Mouse (Mus musculus) kidney, embryonic 15.5 days (tissue): ENCODE results near the gene Smok3a. TPM values are rescaled to one million over a fixed set of nuclear protein-coding genes. Genes with fewer than 3 reads are reported as not detected.
"Not testable (repeated sequence)": the region's sequence is repeated elsewhere in the genome, so short reads cannot be mapped to it uniquely, and the experiment has no call there.

Experiments used
- ATAC-seq: fragments of 200-750 bp; cut with Nextera tagmentation; replicated peaks from 2 replicates; pipeline ENCODE4 v1.8.0; 2017; ENCODE audit warnings: moderate TSS enrichment; ENCODE audit not compliant: low FRiP score
- H3K27ac ChIP-seq: fragments of 300-500 bp; sonication (generic); 2 replicates; pipeline ENCODE4 v1.5.1; 2015; ENCODE audit warnings: mild to moderate bottlenecking, inconsistent platforms
- H3K27me3 ChIP-seq: fragments of 300-500 bp; sonication (generic); 2 replicates; pipeline ENCODE4 v1.6.1; 2015; ENCODE audit warnings: inconsistent platforms
- H3K36me3 ChIP-seq: fragments of 300-500 bp; sonication (generic); 2 replicates; pipeline ENCODE4 v1.6.1; 2015; ENCODE audit warnings: inconsistent platforms
- H3K4me1 ChIP-seq: fragments of 300-500 bp; sonication (generic); 2 replicates; pipeline ENCODE4 v1.6.1; 2015; ENCODE audit warnings: inconsistent platforms
- H3K4me2 ChIP-seq: fragments of 300-500 bp; sonication (generic); 2 replicates; pipeline ENCODE4 v1.6.1; 2015; ENCODE audit warnings: moderate library complexity, mild to moderate bottlenecking, inconsistent platforms
- H3K4me3 ChIP-seq: fragments of 300-500 bp; sonication (generic); replicated peaks from 2 replicates; pipeline ENCODE4 v1.5.1; 2015; ENCODE audit warnings: mild to moderate bottlenecking, inconsistent platforms
- H3K9ac ChIP-seq: fragments of 300-500 bp; sonication (generic); 2 replicates; pipeline ENCODE4 v1.6.1; 2015; ENCODE audit warnings: mild to moderate bottlenecking, inconsistent platforms
- H3K9me3 ChIP-seq: fragments of 300-500 bp; sonication (generic); replicated peaks from 2 replicates; pipeline ENCODE4 v1.6.1; 2016; ENCODE audit warnings: inconsistent platforms
- WGBS: fragments of 180-500 bp; shearing (Covaris S2); methylation state at CpG from one replicate; pipeline ENCODE4 v1.1.7; 2015; ENCODE audit warnings: mixed read lengths; 5-methylcytosine and 5-hydroxymethylcytosine counted together
- polyA plus RNA-seq: library from polyadenylated mRNA; unstranded; fragments of >200 nt; fragmentation: Nextera tagmentation; extraction: Ambion mirVana; gene quantifications from 2 replicates; pipeline ENCODE4 v1.2.1, GENCODE M21; 2015

Gene Smok3a
- polyA plus RNA-seq, 1 experiment from 2014 or later = not detected

DNA sequence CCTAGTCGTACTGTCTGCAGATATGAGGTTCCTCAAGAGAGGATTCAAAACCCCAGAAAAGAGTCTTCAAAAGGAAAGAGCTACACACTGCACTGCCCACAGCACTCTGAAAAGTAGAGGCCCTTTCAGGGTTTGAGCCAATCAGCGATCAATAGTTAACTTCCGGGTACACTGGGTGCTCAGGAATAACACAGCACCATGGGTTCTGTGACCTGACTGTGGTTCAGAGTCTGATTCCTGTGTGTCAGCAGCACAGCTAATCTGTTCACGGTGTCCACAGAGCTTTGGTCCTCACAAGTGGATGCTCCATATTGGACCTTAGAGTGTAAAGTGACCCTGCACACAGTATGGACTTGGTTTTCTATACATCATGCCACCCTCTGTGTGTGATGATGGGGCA, 1.5 kb upstream of the Smok3a start:
- H3K4me3 ChIP-seq, H3K4me2 ChIP-seq, H3K27ac ChIP-seq, H3K36me3 ChIP-seq, H3K9me3 ChIP-seq, ATAC-seq, H3K9ac ChIP-seq, H3K27me3 ChIP-seq, H3K4me1 ChIP-seq: not testable (repeated sequence)
- WGBS = 77% methylated on average over 4 of the region's 4 CpGs

DNA sequence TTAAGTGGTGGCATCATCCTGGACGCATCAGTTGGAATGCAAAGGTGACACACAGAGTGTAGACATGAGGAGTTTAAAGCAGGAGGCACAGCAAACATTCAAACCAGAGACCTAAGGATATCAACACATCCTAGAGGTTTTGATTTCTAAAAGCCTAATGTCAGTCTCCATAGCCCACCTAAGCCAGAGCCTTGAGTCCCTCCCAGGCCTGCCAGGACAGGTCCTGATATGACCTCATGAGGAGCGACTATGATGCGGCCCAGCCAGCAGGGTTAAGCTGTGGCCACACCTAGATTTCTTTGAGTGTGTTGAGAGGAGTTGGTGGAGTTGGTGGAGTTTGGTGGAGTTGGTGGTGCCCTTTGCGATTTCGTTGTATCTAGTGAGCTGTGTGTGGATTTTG, 31.8 kb downstream of the Smok3a start, which contains the start of gene Smok3c:
Gene Smok3c (plus strand): TSS at position 301 of the 400 bp plus-strand sequence.
- no CpG with 5 or more reads among the region's 5 CpGs for WGBS
- not testable (repeated sequence) for H3K4me3 ChIP-seq, ATAC-seq, H3K27ac ChIP-seq, H3K9me3 ChIP-seq, H3K36me3 ChIP-seq, H3K27me3 ChIP-seq, H3K9ac ChIP-seq, H3K4me2 ChIP-seq, H3K4me1 ChIP-seq

DNA sequence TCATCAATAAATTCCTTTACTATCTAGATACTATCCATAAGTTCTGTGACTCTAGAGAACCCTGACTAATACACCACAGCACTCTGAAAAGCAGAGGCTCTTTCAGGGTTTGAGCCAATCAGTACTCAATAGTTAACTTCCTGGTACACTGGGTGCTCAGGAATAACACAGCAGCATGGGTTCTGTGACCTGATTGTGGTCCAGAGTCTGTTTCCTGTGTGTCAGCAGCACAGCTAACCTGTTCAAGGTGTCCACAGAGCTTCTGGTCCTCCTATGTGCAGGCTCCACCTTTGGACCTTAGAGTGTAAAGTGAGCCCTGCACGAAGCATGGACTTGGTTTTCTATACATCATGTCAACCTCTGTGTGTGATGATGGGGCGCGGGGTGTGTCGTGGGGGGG, 52.7 kb downstream of the Smok3a start:
- WGBS = 79% methylated on average over 4 of the region's 4 CpGs
- ATAC-seq = no peak
- no peak overlapping the region for H3K27ac ChIP-seq
- H3K9me3 ChIP-seq = no peaks in the 10 kb centered on the region
- H3K4me1 ChIP-seq = no peaks in the 10 kb centered on the region
- H3K4me2 ChIP-seq = no peak overlapping the region
- no peaks in the 10 kb centered on the region for H3K27me3 ChIP-seq
- H3K36me3 ChIP-seq = no peaks in the 10 kb centered on the region
- no peak overlapping the region for H3K9ac ChIP-seq
- H3K4me3 ChIP-seq = no peak overlapping the region

GRCm38 (mm10) chr5:138075684-138076083, 54.6 kb downstream of the Smok3a start:
- Histone ChIP-seq H3K4me1 (no peaks in the 10 kb centered on the region), H3K9me3 (no peaks in the 10 kb centered on the region), H3K9ac (no peak overlapping the region)

DNA sequence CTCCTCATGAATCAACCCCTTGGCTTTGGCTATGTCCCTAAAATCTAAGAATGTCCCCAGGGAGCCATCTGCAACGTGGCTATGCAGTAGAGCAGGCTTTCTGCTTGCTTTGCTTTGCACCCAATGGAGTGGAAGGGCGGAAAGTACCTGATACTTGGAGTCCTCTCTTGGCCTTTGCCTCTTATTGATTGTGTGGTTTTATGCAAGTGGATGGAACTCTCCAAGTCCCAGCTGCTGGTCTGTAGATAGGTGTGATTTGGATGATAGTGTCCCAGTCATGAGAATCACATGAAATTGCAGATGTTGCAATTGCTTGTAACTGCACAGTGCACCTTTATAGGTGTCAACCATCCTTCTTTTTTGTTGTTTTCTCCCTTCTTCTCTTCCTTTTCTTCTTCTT, 55.1 kb downstream of the Smok3a start:
- H3K4me2 ChIP-seq = no peak overlapping the region
- H3K4me3 ChIP-seq = no peak overlapping the region
- no peaks in the 10 kb centered on the region for H3K27me3 ChIP-seq
- H3K4me1 ChIP-seq = no peaks in the 10 kb centered on the region
- 68% methylated on average over 2 of the region's 2 CpGs for WGBS
- no peak for ATAC-seq
- no peaks in the 10 kb centered on the region for H3K9me3 ChIP-seq
- H3K27ac ChIP-seq = no peak overlapping the region
- no peak overlapping the region for H3K9ac ChIP-seq
- no peaks in the 10 kb centered on the region for H3K36me3 ChIP-seq

More at GRCm38 (mm10) chr5:138075684-138076083, 54.6 kb downstream of the Smok3a start:
- no peak overlapping the region for H3K4me2 ChIP-seq
- H3K27ac ChIP-seq = no peak overlapping the region
- 71% methylated on average over 3 of the region's 3 CpGs for WGBS
- no peaks in the 10 kb centered on the region for H3K36me3 ChIP-seq
- no peak overlapping the region for H3K4me3 ChIP-seq
- H3K27me3 ChIP-seq = no peaks in the 10 kb centered on the region
- no peak for ATAC-seq

DNA sequence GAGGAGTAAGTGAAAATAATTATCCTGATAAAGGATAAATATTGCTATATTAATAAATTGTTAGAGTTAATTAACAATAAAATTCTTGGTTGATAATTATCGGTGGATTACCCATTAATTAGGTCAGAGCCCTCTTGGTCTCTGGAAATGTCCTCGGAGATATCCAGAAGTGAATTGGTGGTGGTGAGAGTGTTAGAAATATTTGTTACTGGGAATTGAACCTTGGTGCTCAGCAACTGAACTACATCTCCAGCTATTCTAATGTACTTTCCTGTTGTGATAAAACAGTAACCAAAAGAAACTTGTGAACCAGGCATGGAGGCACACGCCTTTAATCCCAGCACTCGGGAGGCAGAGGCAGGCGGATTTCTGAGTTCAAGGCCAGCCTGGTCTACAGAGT, 59.4 kb downstream of the Smok3a start:
- 90% methylated on average over 5 of the region's 5 CpGs for whole genome bisulfite sequencing
- Histone ChIP-seq H3K4me3 (no peak overlapping the region), H3K9me3 (no peaks in the 10 kb centered on the region), H3K27me3 (no peaks in the 10 kb centered on the region), H3K4me1 (0 out of 2 replicates have a peak, but pooled peaks cover 4% of the 10 kb centered on the region), H3K27ac (no peak overlapping the region), H3K36me3 (no peaks in the 10 kb centered on the region), H3K4me2 (no peak overlapping the region), H3K9ac (no peak overlapping the region)
- no peak for ATAC-seq

GRCm38 (mm10) chr5:138081446-138081845, 60.4 kb downstream of the Smok3a start:
- peaks cover 8% of the 10 kb centered on the region; the same call in 1 of the 2 replicates for H3K4me1 ChIP-seq
- no peak overlapping the region for H3K4me3 ChIP-seq
- WGBS = 89% methylated on average over 9 of the region's 9 CpGs
- H3K27ac ChIP-seq = no peak overlapping the region
- H3K36me3 ChIP-seq = no peaks in the 10 kb centered on the region
- no peak overlapping the region for H3K9ac ChIP-seq
- ATAC-seq = no peak
- H3K9me3 ChIP-seq = no peaks in the 10 kb centered on the region
- no peaks in the 10 kb centered on the region for H3K27me3 ChIP-seq
- H3K4me2 ChIP-seq = no peak overlapping the region

DNA sequence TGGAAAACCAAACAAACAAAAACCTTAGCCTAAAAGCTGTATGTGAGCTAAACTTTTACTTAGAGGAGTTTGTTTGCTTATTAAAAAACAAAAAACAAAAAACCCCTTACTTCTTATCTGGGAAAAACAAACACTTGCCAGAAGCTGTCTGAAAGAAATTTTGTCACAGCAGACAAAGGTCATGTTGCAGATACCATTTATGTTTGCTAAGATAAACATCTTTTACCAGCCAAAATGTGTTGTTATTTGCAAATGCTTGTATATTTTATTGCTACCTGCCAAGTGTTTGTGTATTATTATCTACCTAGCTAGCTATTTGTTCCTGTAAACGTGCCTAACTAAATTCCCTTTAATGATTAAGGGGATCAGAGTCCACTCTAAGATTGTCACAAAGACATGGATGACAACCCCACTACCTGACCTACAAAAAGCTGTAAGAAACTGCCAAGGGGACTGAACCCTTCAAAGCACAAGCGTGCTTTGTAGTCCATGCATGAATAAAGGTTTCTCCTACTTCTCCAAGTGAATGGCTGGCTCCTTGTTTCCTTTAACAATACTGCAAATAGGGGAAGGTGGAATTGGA, 62.3 kb downstream of the Smok3a start:
- no peak overlapping the region for H3K27ac ChIP-seq
- H3K4me2 ChIP-seq = no peak overlapping the region
- H3K27me3 ChIP-seq = no peaks in the 10 kb centered on the region
- peaks cover 26% of the 10 kb centered on the region for H3K4me1 ChIP-seq
- no peak for ATAC-seq
- 70% methylated on average over 2 of the region's 2 CpGs for WGBS
- H3K9me3 ChIP-seq = no peaks in the 10 kb centered on the region
- H3K4me3 ChIP-seq = no peak overlapping the region
- peaks cover 12% of the 10 kb centered on the region for H3K36me3 ChIP-seq
- H3K9ac ChIP-seq = no peak overlapping the region

GRCm38 (mm10) chr5:138083936-138084335, 62.9 kb downstream of the Smok3a start:
- Histone ChIP-seq H3K4me2 (no peak overlapping the region), H3K9ac (no peak overlapping the region), H3K27me3 (no peaks in the 10 kb centered on the region), H3K36me3 (peaks cover 12% of the 10 kb centered on the region), H3K27ac (no peak overlapping the region), H3K9me3 (no peaks in the 10 kb centered on the region), H3K4me3 (no peak overlapping the region), H3K4me1 (peaks cover 30% of the 10 kb centered on the region)
- WGBS = 89% methylated on average over 2 of the region's 2 CpGs
- no peak for ATAC-seq

Other genes starting within 250 kb of the Smok3a start
- gene Ppp1r35, start 242.4 kb upstream of the Smok3a start, polyA plus RNA-seq = 25.9 and 33.2 TPM in 2 replicates
- gene Mepce, start 233.6 kb upstream of the Smok3a start, polyA plus RNA-seq = 9.2 and 10.4 TPM in 2 replicates
- gene Zcwpw1, start 233.5 kb upstream of the Smok3a start, polyA plus RNA-seq = 26.6 and 31.8 TPM in 2 replicates
- gene Pilra, start 185.0 kb upstream of the Smok3a start, polyA plus RNA-seq = 1.3 and 2.4 TPM in 2 replicates
- 0.33 and 0.66 TPM in 2 replicates for gene Pilrb1, start 163.2 kb upstream of the Smok3a start, polyA plus RNA-seq
- gene Pilrb2, start 149.4 kb upstream of the Smok3a start, polyA plus RNA-seq = 0.54 and 1.1 TPM in 2 replicates
- 0.06 and 0.10 TPM in 2 replicates for gene Cyp3a13, start 99.6 kb upstream of the Smok3a start, polyA plus RNA-seq
- 0.05 TPM in 1 of 2 replicates, not detected in the other for gene Gjc3, start 58.2 kb upstream of the Smok3a start, polyA plus RNA-seq
- gene Azgp1, start 39.7 kb upstream of the Smok3a start, polyA plus RNA-seq = not detected in 2 replicates
- gene Smok3b, start 168 bp downstream of the Smok3a start, polyA plus RNA-seq = not detected in 2 replicates
- not detected in 2 replicates for gene Smok3c, start 31.9 kb downstream of the Smok3a start, polyA plus RNA-seq
- 22.9 and 23.5 TPM in 2 replicates for gene Zkscan1, start 63.8 kb downstream of the Smok3a start, polyA plus RNA-seq
- 61.4 and 64.6 TPM in 2 replicates for gene Zscan21, start 95.6 kb downstream of the Smok3a start, polyA plus RNA-seq
- gene Zfp113, start 134.5 kb downstream of the Smok3a start, polyA plus RNA-seq = 23.2 and 26.4 TPM in 2 replicates
- gene Cops6, start 139.8 kb downstream of the Smok3a start, polyA plus RNA-seq = 306 and 316 TPM in 2 replicates
- 24.2 and 28.2 TPM in 2 replicates for gene Ap4m1, start 150.7 kb downstream of the Smok3a start, polyA plus RNA-seq
- gene Mcm7, start 151.2 kb downstream of the Smok3a start, polyA plus RNA-seq = 211 and 225 TPM in 2 replicates
- 102 and 109 TPM in 2 replicates for gene Taf6, start 166.2 kb downstream of the Smok3a start, polyA plus RNA-seq
- gene Cnpy4, start 166.2 kb downstream of the Smok3a start, polyA plus RNA-seq = 61.9 and 62.9 TPM in 2 replicates
- gene Mblac1, start 173.1 kb downstream of the Smok3a start, polyA plus RNA-seq = 8.4 and 10.5 TPM in 2 replicates
- not detected in 2 replicates for gene Nxpe5, start 204.6 kb downstream of the Smok3a start, polyA plus RNA-seq
- 57.8 and 61.1 TPM in 2 replicates for gene Lamtor4, start 234.2 kb downstream of the Smok3a start, polyA plus RNA-seq
- 5.9 and 6.5 TPM in 2 replicates for gene BC037034, start 242.8 kb downstream of the Smok3a start, polyA plus RNA-seq